ENCODE assay signal across 11 mouse cellular contexts in genomic region chr3:53372887-53373286, GRCm38 (mm10).
DNase-seq lines count a peak whose midpoint lies in the region; ATAC-seq and TF ChIP-seq lines count a peak whose summit lies in the region.
"Had no signal": no experiment of that assay in that cellular context is flagged by ENCODE, and none has a peak within 500 bp of the region (broad histone marks: within the 10 kb centered on the region; RNA-seq: fewer than 3 reads in every experiment).

No protein-coding gene starts in this region.

- no peaks in the 10 kb centered on the region for H3K36me3 ChIP-seq in midbrain, postnatal 0 days (ENCODE audit: insufficient read depth, low read length)
- no peaks in the 10 kb centered on the region for H3K36me3 ChIP-seq in midbrain, embryonic 15.5 days (replicated peaks)
- H3K36me3 ChIP-seq: limb, embryonic 13.5 days had no signal

- no peaks in the 10 kb centered on the region for H3K4me1 ChIP-seq in midbrain, postnatal 0 days (ENCODE audit: insufficient read depth, low read length)
- no peaks in the 10 kb centered on the region for H3K4me1 ChIP-seq in midbrain, embryonic 15.5 days

- H3K9ac ChIP-seq in midbrain, postnatal 0 days (replicated peaks; ENCODE audit: low read length, poor library complexity, severe bottlenecking), result no peak overlapping the region
- no peak overlapping the region for H3K9ac ChIP-seq in midbrain, embryonic 15.5 days
- H3K9ac ChIP-seq: limb, embryonic 13.5 days had no signal

- no peaks in the 10 kb centered on the region for H3K9me3 ChIP-seq in midbrain, postnatal 0 days (ENCODE audit: low read length)
- no peaks in the 10 kb centered on the region for H3K9me3 ChIP-seq in midbrain, embryonic 15.5 days

- 48% methylated on average over 7 of the region's 7 CpGs for WGBS in midbrain, postnatal 0 days
- 39% methylated on average over 7 of the region's 7 CpGs for WGBS in midbrain, embryonic 15.5 days

- no peaks in the 10 kb centered on the region for H3K27me3 ChIP-seq in midbrain, postnatal 0 days (ENCODE audit: insufficient read depth, low read length)
- H3K27me3 ChIP-seq in midbrain, embryonic 15.5 days (replicated peaks), result no peaks in the 10 kb centered on the region
- H3K27me3 ChIP-seq: CH12.LX had no signal

- no peak overlapping the region for H3K4me3 ChIP-seq in midbrain, postnatal 0 days (ENCODE audit: low read depth, low read length)
- H3K4me3 ChIP-seq in midbrain, embryonic 15.5 days, result no peak overlapping the region
- H3K4me3 ChIP-seq: limb, embryonic 13.5 days had no signal

- DNase-seq in heart, adult 11 months, result peak; percentile 53
- no peak for DNase-seq in heart, adult 9 months (ENCODE audit: low spot score in 2 of 2)
- DNase-seq in midbrain, postnatal 0 days (ENCODE audit: low spot score), result peak; percentile 57
- DNase-seq in kidney, adult 18-20 months, result peak; percentile 11
- DNase-seq in retina, postnatal 1 day, result peak; percentile 81
- no peak for DNase-seq in urinary bladder, postnatal 10 days (ENCODE audit: low spot score)
- DNase-seq in spleen, adult 12 weeks (ENCODE audit: low spot score), result no peak
- DNase-seq: thymus, postnatal 36 days had no signal

- no peak for ATAC-seq in midbrain, postnatal 0 days (ENCODE audit: low FRiP score)
- ATAC-seq in midbrain, embryonic 15.5 days (replicated peaks), result no peak

- no peak for TF ChIP-seq CTCF in midbrain, postnatal 0 days (IDR thresholded peaks at IDR 0.05)

- H3K27ac ChIP-seq in midbrain, postnatal 0 days (ENCODE audit: low read depth, low read length), result no peak overlapping the region
- H3K27ac ChIP-seq in midbrain, embryonic 15.5 days, result no peak overlapping the region
- H3K27ac ChIP-seq: limb, embryonic 13.5 days had no signal

- H3K4me2 ChIP-seq in midbrain, postnatal 0 days (ENCODE audit: low read depth, low read length, poor library complexity, severe bottlenecking), result no peak overlapping the region
- no peak overlapping the region for H3K4me2 ChIP-seq in midbrain, embryonic 15.5 days
- H3K4me2 ChIP-seq: limb, embryonic 13.5 days had no signal

Comparison
In these comparisons a context has a peak if more than half of its experiments do, and no peak if none do; other contexts are left out.
1. DNase-seq: peak in heart, adult 11 months (single experiment), midbrain, postnatal 0 days (single experiment), kidney, adult 18-20 months (single experiment) and retina, postnatal 1 day (single experiment); none in heart, adult 9 months (0 of 2), urinary bladder, postnatal 10 days (single experiment) and spleen, adult 12 weeks (single experiment).